ENCODE assay signal across 9 mouse cellular contexts in genomic region chr17:35578211-35578610, GRCm38 (mm10). TPM values are rescaled to one million over a fixed set of nuclear protein-coding genes. Genes with fewer than 3 reads are reported as not detected.
DNase-seq lines count a peak whose midpoint lies in the region; ATAC-seq and TF ChIP-seq lines count a peak whose summit lies in the region.
"Had no signal": no experiment of that assay in that cellular context is flagged by ENCODE, and none has a peak within 500 bp of the region (broad histone marks: within the 10 kb centered on the region; RNA-seq: fewer than 3 reads in every experiment).

No protein-coding gene starts in this region.

- peak; percentile 46 to 76 for DNase-seq in urinary bladder, adult 18-20 months (ENCODE audit: low spot score in 2 of 2)
- DNase-seq in urinary bladder, adult 2 months (ENCODE audit: low spot score) = no peak
- DNase-seq in brain, embryonic 14.5 days (ENCODE audit: low read depth) = peak; percentile 84
- peak; percentile 78 to 94 for DNase-seq in kidney, postnatal 25 days
- DNase-seq in lung, adult 2 months = peak; percentile 79
- peak; percentile 68 to 79 for DNase-seq in right cerebral cortex, postnatal 10 days (ENCODE audit: low spot score in 2 of 2)
- peak; percentile 74 for DNase-seq in urinary bladder, postnatal 36 days (ENCODE audit: low spot score in 2 of 2)

- H3K4me1 ChIP-seq in lung, adult 2 months (ENCODE audit: control insufficient read depth, insufficient read depth, low read length) = no peaks in the 10 kb centered on the region
- H3K4me1 ChIP-seq: hindbrain, embryonic 15.5 days had no signal

- TF ChIP-seq POLR2A in brain, embryonic 14.5 days (IDR thresholded peaks at IDR 0.05; ENCODE audit: borderline replicate concordance, extremely low read depth, insufficient read depth, insufficient read length, poor library complexity, severe bottlenecking) = no peak
- no peak for TF ChIP-seq POLR2A in lung, adult 2 months (IDR thresholded peaks at IDR 0.05; ENCODE audit: borderline replicate concordance, extremely low read depth, low read depth, low read length)

- ATAC-seq in frontal cortex, adult (ENCODE audit: low TSS enrichment) = peak; percentile 59; the same call in 1 of the 2 replicates

- peak; percentile 95 for TF ChIP-seq CTCF in brain, embryonic 14.5 days (IDR thresholded peaks at IDR 0.05; ENCODE audit: borderline replicate concordance, extremely low read depth, insufficient read depth, insufficient read length)
- TF ChIP-seq CTCF in lung, adult 2 months (IDR thresholded peaks at IDR 0.05; ENCODE audit: insufficient read depth, low read length) = peak; percentile 100

- 17% methylated on average over 6 of the region's 6 CpGs for WGBS in lung, adult 2 months

- no peak overlapping the region for H3K4me3 ChIP-seq in lung, adult 2 months (replicated peaks; ENCODE audit: extremely low read depth, low read depth, low read length)
- H3K4me3 ChIP-seq: hindbrain, embryonic 15.5 days had no signal

RNA-seq across cellular contexts. Expression of gene 2300002M23Rik, which starts 11.0 kb away (rescaled TPM):
- polyA plus RNA-seq in urinary bladder, adult 2 months (2012; rRNA removed) = not detected in 2 replicates
- polyA plus RNA-seq in brain, embryonic 14.5 days (2012; rRNA removed) = 0.06 TPM in 1 of 2 replicates, not detected in the other
- 18.0 TPM in 1 of 2 replicates, not detected in the other for polyA plus RNA-seq in lung, adult 2 months (2012; rRNA removed)
- polyA plus RNA-seq: hindbrain, embryonic 15.5 days had no signal

RNA-seq across cellular contexts. Expression of gene Sfta2, which starts 23.1 kb away (rescaled TPM):
- polyA plus RNA-seq in urinary bladder, adult 2 months (2012; rRNA removed) = not detected in 2 replicates
- polyA plus RNA-seq in brain, embryonic 14.5 days (2012; rRNA removed) = 0.29 TPM in 1 of 2 replicates, not detected in the other
- polyA plus RNA-seq in lung, adult 2 months (2012; rRNA removed) = 257 and 330 TPM in 2 replicates

RNA-seq across cellular contexts. Expression of gene Cdsn, which starts 26.3 kb away (rescaled TPM):
- 0.56 and 1.1 TPM in 2 replicates for polyA plus RNA-seq in urinary bladder, adult 2 months (2012; rRNA removed)
- polyA plus RNA-seq in brain, embryonic 14.5 days (2012; rRNA removed) = 0.06 and 0.18 TPM in 2 replicates
- polyA plus RNA-seq in lung, adult 2 months (2012; rRNA removed) = 2.0 and 23.0 TPM in 2 replicates

RNA-seq across cellular contexts. Expression of gene Psors1c2, which starts 45.2 kb away (rescaled TPM):
- 0.12 and 0.15 TPM in 2 replicates for polyA plus RNA-seq in urinary bladder, adult 2 months (2012; rRNA removed)
- polyA plus RNA-seq in brain, embryonic 14.5 days (2012; rRNA removed) = 0.98 and 1.2 TPM in 2 replicates
- polyA plus RNA-seq in lung, adult 2 months (2012; rRNA removed) = 0.24 and 5.6 TPM in 2 replicates

RNA-seq across cellular contexts. Expression of gene Gm9573, which starts 48.2 kb away (rescaled TPM):
- not detected in 2 replicates for polyA plus RNA-seq in urinary bladder, adult 2 months (2012; rRNA removed)
- polyA plus RNA-seq in brain, embryonic 14.5 days (2012; rRNA removed) = not detected in 2 replicates
- polyA plus RNA-seq in lung, adult 2 months (2012; rRNA removed) = not detected in 2 replicates
- polyA plus RNA-seq: hindbrain, embryonic 15.5 days had no signal

Comparison
In these comparisons a context has a peak if more than half of its experiments do, and no peak if none do; other contexts are left out.
1. RNA of gene Sfta2, which starts 23.1 kb away (polyA plus RNA-seq): 257 to 330 TPM in lung, adult 2 months; 0.29 TPM in brain, embryonic 14.5 days and not detected in urinary bladder, adult 2 months; every median in the first group is over 100 times any median in the second.